Mouse (Mus musculus) testis, adult 2 months (tissue): ENCODE results near the gene Chfr. TPM values are rescaled to one million over a fixed set of nuclear protein-coding genes. Genes with fewer than 3 reads are reported as not detected.
A peak's percentile ranks its signal among the peaks of the same experiment; 100 is the strongest.

Experiments used
- H3K27ac ChIP-seq: fragments of 200-500 bp; 2 replicates; pipeline ENCODE4 v1.5.1; 2012; ENCODE audit warnings: low read depth, low read length; ENCODE audit not compliant: control insufficient read depth, insufficient read depth
- H3K27me3 ChIP-seq: fragments of 200-500 bp; 2 replicates; pipeline ENCODE4 v1.6.1; 2012; ENCODE audit warnings: mild to moderate bottlenecking, low read length, moderate library complexity; ENCODE audit not compliant: control insufficient read depth, insufficient read depth
- H3K36me3 ChIP-seq: fragments of 200-500 bp; 2 replicates; pipeline ENCODE4 v1.6.1; 2012; ENCODE audit warnings: mild to moderate bottlenecking, low read length; ENCODE audit not compliant: control insufficient read depth, insufficient read depth
- H3K4me1 ChIP-seq: fragments of 200-500 bp; 2 replicates; pipeline ENCODE4 v1.6.1; 2012; ENCODE audit warnings: low read length; ENCODE audit not compliant: control insufficient read depth, insufficient read depth
- H3K4me3 ChIP-seq: fragments of 200-500 bp; 2 replicates; pipeline ENCODE4 v1.5.1; 2012; ENCODE audit warnings: low read depth, mild to moderate bottlenecking, low read length, moderate library complexity, mixed read lengths; ENCODE audit not compliant: control insufficient read depth
- CTCF ChIP-seq: fragments of 200-500 bp; IDR thresholded peaks from 2 replicates; pipeline ENCODE4 v1.5.1; 2012; ENCODE audit warnings: low read depth, mild to moderate bottlenecking, inconsistent platforms, low read length, moderate library complexity; ENCODE audit not compliant: control insufficient read depth, insufficient read depth, insufficient replicate concordance
- POLR2A ChIP-seq: fragments of 200-500 bp; IDR thresholded peaks from 2 replicates; pipeline ENCODE4 v1.6.1; 2012; ENCODE audit warnings: low read depth, mild to moderate bottlenecking, inconsistent platforms, low read length, moderate library complexity; ENCODE audit not compliant: control insufficient read depth
- polyA plus RNA-seq: library from polyadenylated mRNA; depleted of rRNA; stranded (reverse); fragments of >200 nt; gene quantifications from 2 replicates; pipeline ENCODE4 v1.2.3, GENCODE M21; 2012

Chfr gene
- polyA plus RNA-seq, 1 experiment, result 79.3 TPM

DNA sequence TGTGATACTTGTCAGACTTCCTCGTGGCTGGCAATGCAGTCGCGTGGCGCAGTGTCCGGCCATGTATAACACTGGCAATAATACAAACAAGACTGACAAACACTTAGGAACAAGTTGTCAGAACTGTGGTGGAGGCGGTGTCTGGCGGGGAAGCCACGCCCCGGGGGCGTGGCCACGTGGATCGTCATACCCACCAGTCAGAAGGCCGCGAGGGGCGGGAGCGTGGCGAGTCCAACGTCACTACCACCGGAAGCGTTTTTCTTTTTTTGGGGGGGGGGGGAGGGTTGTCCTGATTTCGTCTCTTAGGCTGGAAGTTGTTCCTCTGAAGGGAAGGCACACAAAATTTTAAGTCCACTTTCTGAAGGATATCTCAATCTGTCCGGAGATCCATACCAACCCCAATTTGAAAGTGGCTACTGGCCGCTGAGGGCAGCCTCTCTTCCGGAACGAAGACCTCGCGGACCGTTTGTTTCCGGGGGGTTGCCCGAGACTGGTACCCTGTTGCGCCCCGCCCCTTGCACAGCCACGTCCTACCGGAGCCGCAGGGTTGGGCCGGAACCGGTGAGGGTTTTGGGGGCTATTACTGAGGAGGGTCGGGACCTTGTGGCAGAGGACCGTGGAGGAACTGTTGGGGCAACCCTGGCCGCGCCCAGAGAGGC is 40.8 kb downstream of the Chfr start, which contains the start of gene Golga3:
Golga3 (plus strand) TSS at position 340 of the 659 bp plus-strand sequence.
- Histone ChIP-seq H3K4me1 (no peaks in the 10 kb centered on the region), H3K36me3 (no peaks in the 10 kb centered on the region), H3K4me3 (peak within 1 kb of the TSS; percentile 98), H3K27me3 (no peaks in the 10 kb centered on the region), H3K27ac (peak within 1 kb of the TSS; percentile 90)
- TF ChIP-seq CTCF, result no peak
- TF ChIP-seq POLR2A, result peak; percentile 41

DNA sequence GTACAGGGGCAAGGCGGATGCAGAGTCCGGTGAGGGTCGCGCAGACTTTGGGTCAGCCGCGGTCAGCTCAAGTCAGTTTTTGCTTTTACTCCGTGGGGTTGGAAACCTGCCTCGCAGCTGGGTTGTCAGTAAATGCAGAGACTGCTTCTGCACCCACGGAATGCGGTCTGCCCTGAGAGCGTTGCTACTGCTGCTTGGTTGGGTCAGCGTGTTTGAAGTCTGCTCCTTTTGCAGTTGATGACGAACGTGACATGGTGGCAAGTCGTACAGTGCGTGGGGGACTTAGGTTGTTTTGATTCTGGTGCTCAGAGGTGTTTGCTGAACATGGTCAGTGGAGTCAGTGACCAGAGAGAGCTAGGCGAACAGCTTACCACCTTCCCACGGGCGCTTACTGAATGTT is 41.4 kb downstream of the Chfr start:
- no peaks in the 10 kb centered on the region for H3K27me3 ChIP-seq
- TF ChIP-seq POLR2A (no peak), CTCF (no peak)
- H3K4me3 ChIP-seq, result peak overlapping the region; percentile 98
- H3K4me1 ChIP-seq, result no peaks in the 10 kb centered on the region
- H3K36me3 ChIP-seq, result no peaks in the 10 kb centered on the region
- peak overlapping the region; percentile 90 for H3K27ac ChIP-seq

DNA sequence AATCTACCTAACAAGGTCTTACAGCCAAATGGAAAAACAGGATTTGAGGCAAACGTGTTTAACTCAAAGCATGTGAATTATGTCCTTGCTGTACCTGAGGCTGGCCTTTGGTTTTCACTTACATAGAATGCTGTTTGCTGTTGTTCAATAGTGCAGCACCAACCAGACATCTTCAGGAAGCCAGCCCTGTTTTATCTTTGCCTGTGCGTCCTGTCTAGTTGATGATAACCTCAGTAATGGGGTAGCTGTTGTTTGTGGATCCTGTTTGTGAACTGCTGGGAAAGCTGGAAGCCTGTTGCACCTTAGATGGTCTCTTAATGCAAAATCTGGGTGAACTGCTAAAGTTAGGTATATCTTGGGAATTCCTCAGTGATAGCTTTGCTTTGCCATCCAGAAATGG is 43.0 kb downstream of the Chfr start:
- Histone ChIP-seq H3K36me3 (no peaks in the 10 kb centered on the region), H3K27me3 (no peaks in the 10 kb centered on the region), H3K4me3 (no peak overlapping the region), H3K27ac (no peak overlapping the region), H3K4me1 (no peaks in the 10 kb centered on the region)
- TF ChIP-seq POLR2A, result no peak
- TF ChIP-seq CTCF, result no peak

DNA sequence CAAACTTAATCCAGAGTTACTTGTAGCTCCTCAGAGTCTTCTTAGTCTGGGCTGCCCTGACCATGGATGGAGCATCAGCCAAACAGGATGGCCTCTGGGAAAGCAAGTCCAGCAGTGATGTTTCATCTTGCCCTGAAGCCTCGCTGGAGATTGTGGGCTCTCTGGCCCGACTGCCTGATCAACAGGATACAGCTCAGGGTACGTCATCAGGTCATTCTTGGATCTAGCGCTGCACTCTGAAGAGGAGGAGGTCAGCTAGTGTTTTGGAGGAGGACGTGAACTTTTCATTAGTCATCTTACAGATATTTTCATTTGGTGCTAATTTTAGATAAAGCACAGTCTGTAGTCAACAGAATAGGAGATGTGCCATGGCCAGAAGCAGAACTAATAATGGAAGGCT is 46.1 kb downstream of the Chfr start:
- no peak overlapping the region for H3K27ac ChIP-seq
- no peaks in the 10 kb centered on the region for H3K4me1 ChIP-seq
- H3K4me3 ChIP-seq, result no peak overlapping the region
- H3K36me3 ChIP-seq, result peaks cover 2% of the 10 kb centered on the region
- TF ChIP-seq CTCF, result no peak
- no peak for TF ChIP-seq POLR2A
- H3K27me3 ChIP-seq, result no peaks in the 10 kb centered on the region

DNA sequence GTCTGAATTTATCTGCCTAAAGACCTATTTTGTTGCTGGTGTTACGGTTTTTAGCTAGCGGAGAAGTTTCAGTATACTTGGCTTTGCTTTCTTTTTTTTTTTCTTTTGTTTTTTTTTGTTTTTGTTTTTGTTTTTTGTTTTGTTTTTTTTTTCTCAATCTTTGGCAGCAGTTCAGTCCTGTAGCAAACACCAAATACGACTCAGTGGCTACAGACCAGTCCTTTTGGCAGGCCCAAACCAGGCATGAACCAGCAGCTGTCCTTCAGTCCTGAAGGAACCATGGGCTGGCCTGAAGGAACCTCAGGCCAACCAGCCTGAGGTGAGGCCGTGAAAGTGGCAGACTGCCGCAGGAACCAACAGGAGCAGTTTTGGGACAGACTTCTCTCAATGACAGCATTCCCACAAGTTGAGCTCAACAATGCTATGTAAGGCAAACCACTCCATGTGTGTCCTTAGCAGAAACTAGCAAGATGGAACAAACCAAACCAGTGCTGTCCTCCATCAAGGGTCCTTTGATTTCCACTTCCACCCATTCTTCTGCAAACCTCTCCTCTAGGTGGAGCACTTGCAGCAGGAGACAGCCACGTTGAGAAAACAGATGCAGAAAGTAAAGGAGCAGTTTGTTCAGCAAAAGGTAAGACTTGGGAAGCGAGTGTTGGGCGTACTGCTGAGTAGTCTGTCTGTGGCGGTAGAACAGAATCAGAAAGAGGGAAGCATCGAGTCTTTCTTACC is 67.7 kb downstream of the Chfr start:
- Histone ChIP-seq H3K36me3 (peaks cover 9% of the 10 kb centered on the region), H3K4me1 (no peaks in the 10 kb centered on the region), H3K4me3 (no peak overlapping the region), H3K27ac (no peak overlapping the region), H3K27me3 (no peaks in the 10 kb centered on the region)
- TF ChIP-seq CTCF, result no peak
- no peak for TF ChIP-seq POLR2A

DNA sequence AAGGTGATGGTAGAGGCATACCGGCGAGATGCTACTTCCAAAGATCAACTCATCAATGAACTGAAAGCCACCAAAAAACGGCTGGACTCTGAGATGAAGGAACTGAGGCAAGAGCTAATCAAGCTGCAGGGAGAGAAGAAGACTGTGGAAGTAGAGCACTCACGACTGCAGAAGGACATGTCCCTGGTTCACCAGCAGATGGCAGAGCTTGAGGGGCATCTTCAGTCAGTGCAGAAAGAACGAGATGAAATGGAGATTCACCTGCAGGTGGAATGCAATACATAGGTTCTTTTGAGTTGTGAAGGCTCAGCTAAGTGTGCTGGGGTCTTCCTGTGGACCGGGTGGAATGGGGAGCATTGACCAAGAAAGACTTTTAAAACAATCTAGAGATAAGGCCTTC is 69.1 kb downstream of the Chfr start:
- Histone ChIP-seq H3K36me3 (peaks cover 9% of the 10 kb centered on the region), H3K27me3 (no peaks in the 10 kb centered on the region)
- TF ChIP-seq POLR2A, result no peak
- TF ChIP-seq CTCF, result no peak; the same call in 1 of the 2 replicates

DNA sequence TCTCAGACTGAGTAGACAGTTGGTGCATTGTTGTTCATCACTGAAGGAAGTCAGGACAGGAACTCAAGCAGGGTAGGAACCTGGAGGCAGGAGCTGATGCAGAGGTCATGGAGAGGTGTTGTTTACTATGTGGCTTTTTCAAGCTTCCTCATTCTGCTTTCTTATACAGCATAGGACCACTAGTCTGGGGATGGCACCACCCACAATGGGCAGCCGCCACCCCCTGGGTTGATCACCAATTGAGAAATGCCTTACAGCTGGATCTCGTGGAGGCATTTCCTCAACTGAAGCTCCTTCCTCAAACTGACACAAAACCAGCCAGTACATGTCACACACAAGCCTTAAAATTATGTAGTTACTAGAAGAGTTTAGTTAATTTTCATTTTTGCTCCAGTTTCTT is 75.7 kb downstream of the Chfr start:
- TF ChIP-seq POLR2A (no peak), CTCF (no peak)
- Histone ChIP-seq H3K27me3 (no peaks in the 10 kb centered on the region), H3K27ac (no peak overlapping the region), H3K4me1 (no peaks in the 10 kb centered on the region), H3K4me3 (no peak overlapping the region), H3K36me3 (peaks cover 7% of the 10 kb centered on the region)

More for the DNA sequence above, 69.1 kb downstream of the Chfr start:
- Histone ChIP-seq H3K27ac (no peak overlapping the region), H3K4me3 (no peak overlapping the region), H3K4me1 (no peaks in the 10 kb centered on the region)

DNA sequence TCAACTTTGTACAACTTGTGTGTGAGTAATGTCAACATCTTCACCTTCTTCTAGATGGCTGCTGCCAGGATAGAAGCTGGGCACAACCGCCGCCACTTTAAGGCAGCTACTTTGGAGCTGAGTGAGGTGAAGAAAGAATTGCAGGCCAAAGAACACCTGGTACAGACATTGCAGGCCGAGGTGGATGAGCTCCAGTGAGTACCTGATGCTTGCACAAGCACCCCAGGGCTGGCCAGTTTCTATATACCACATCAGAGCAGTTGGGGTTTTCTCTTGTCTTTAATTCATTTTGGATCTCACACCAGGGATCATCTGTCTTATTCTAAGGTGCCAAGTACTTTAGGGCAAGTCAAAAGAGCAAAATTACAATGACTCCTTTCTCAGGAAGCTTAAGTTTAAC is 81.1 kb downstream of the Chfr start:
- no peaks in the 10 kb centered on the region for H3K4me1 ChIP-seq
- no peak overlapping the region for H3K4me3 ChIP-seq
- no peaks in the 10 kb centered on the region for H3K27me3 ChIP-seq
- peaks cover 5% of the 10 kb centered on the region for H3K36me3 ChIP-seq
- no peak overlapping the region for H3K27ac ChIP-seq
- no peak for TF ChIP-seq CTCF
- TF ChIP-seq POLR2A, result no peak
